In genomic region chr6:134171235-134171634, GRCm38 (mm10) we compare ENCODE assay signal across 13 mouse cellular contexts.
A peak's percentile ranks its signal among the peaks of the same experiment; 100 is the strongest.
DNase-seq lines count a peak whose midpoint lies in the region; ATAC-seq lines count a peak whose summit lies in the region.
"Had no signal": no experiment of that assay in that cellular context is flagged by ENCODE, and none has a peak within 500 bp of the region (broad histone marks: within the 10 kb centered on the region; RNA-seq: fewer than 3 reads in every experiment).

No protein-coding gene starts in this region.

- H3K4me2 ChIP-seq in limb, embryonic 12.5 days: no peak overlapping the region
- H3K4me2 ChIP-seq in heart, embryonic 16.5 days (ENCODE audit: low read depth, low read length): no peak overlapping the region
- H3K4me2 ChIP-seq: limb, embryonic 13.5 days; neural tube, embryonic 13.5 days had no signal

- peaks cover 72% of the 10 kb centered on the region for H3K4me1 ChIP-seq in heart, embryonic 10.5 days
- peaks cover 45% of the 10 kb centered on the region for H3K4me1 ChIP-seq in limb, embryonic 12.5 days (replicated peaks)
- peaks cover 32% of the 10 kb centered on the region for H3K4me1 ChIP-seq in limb, embryonic 10.5 days
- peaks cover 57% of the 10 kb centered on the region for H3K4me1 ChIP-seq in heart, embryonic 16.5 days (ENCODE audit: control insufficient read depth, insufficient read depth, low read length)

- 0 out of 2 replicates have a peak, but pooled peaks have one; percentile 27 for ATAC-seq in limb, embryonic 12.5 days (ENCODE audit: insufficient number of reproducible peaks, insufficient read depth, low FRiP score, low TSS enrichment, low read depth)
- no peak for ATAC-seq in heart, embryonic 16.5 days (replicated peaks; ENCODE audit: extremely low read depth, insufficient read depth, low FRiP score)
- ATAC-seq in megakaryocyte-erythroid progenitor cell, adult 5-6 weeks (replicated peaks; ENCODE audit: low FRiP score, low TSS enrichment, poor library complexity, severe bottlenecking): peak; percentile 49
- ATAC-seq: midbrain, embryonic 16.5 days had no signal

- H3K27ac ChIP-seq in heart, embryonic 10.5 days: peak overlapping the region; percentile 72; the same call in 1 of the 2 replicates
- no peak overlapping the region for H3K27ac ChIP-seq in limb, embryonic 12.5 days
- no peak overlapping the region; the same call in 1 of the 2 replicates for H3K27ac ChIP-seq in limb, embryonic 10.5 days
- H3K27ac ChIP-seq in heart, embryonic 16.5 days (ENCODE audit: low read length): peak overlapping the region; percentile 68; the same call in 1 of the 2 replicates
- H3K27ac ChIP-seq: kidney, postnatal 0 days; limb, embryonic 13.5 days; neural tube, embryonic 13.5 days had no signal

- H3K36me3 ChIP-seq in heart, embryonic 10.5 days: no peaks in the 10 kb centered on the region; the same call in 1 of the 2 replicates
- no peaks in the 10 kb centered on the region for H3K36me3 ChIP-seq in limb, embryonic 12.5 days
- H3K36me3 ChIP-seq in limb, embryonic 10.5 days: no peaks in the 10 kb centered on the region
- H3K36me3 ChIP-seq in heart, embryonic 16.5 days (ENCODE audit: control insufficient read depth, insufficient read depth): no peaks in the 10 kb centered on the region
- H3K36me3 ChIP-seq: neural tube, embryonic 13.5 days had no signal

- H3K4me3 ChIP-seq in heart, embryonic 10.5 days: no peak overlapping the region
- H3K4me3 ChIP-seq in limb, embryonic 12.5 days (replicated peaks): no peak overlapping the region
- H3K4me3 ChIP-seq in limb, embryonic 10.5 days: no peak overlapping the region
- no peak overlapping the region for H3K4me3 ChIP-seq in heart, embryonic 16.5 days (ENCODE audit: low read length)
- H3K4me3 ChIP-seq: embryonic facial prominence, embryonic 10.5 days; limb, embryonic 13.5 days; neural tube, embryonic 13.5 days had no signal

- H3K27me3 ChIP-seq in heart, embryonic 10.5 days (ENCODE audit: insufficient read depth, poor library complexity, severe bottlenecking): no peaks in the 10 kb centered on the region
- no peaks in the 10 kb centered on the region for H3K27me3 ChIP-seq in limb, embryonic 12.5 days
- no peaks in the 10 kb centered on the region for H3K27me3 ChIP-seq in limb, embryonic 10.5 days (ENCODE audit: low read depth, poor library complexity, severe bottlenecking)
- H3K27me3 ChIP-seq in heart, embryonic 16.5 days (ENCODE audit: control insufficient read depth, insufficient read depth, low read length): no peaks in the 10 kb centered on the region
- H3K27me3 ChIP-seq: limb, embryonic 13.5 days; neural tube, embryonic 13.5 days had no signal

- WGBS in heart, embryonic 10.5 days: 20% methylated on average over 1 of the region's 1 CpGs
- WGBS in limb, embryonic 12.5 days: 43% methylated on average over 1 of the region's 1 CpGs
- WGBS in limb, embryonic 10.5 days: 48% methylated on average over 1 of the region's 1 CpGs
- 28% methylated on average over 1 of the region's 1 CpGs for WGBS in heart, embryonic 16.5 days

- no peak for DNase-seq in heart, embryonic 10.5 days (ENCODE audit: low spot score)
- no peak for DNase-seq in heart, postnatal 4 days
- DNase-seq in limb, embryonic 10.5 days (ENCODE audit: low spot score): no peak
- DNase-seq in embryo, embryonic 9.5 days (ENCODE audit: extremely low spot score): no peak
- DNase-seq in layer of hippocampus, adult 11-12 months (ENCODE audit: low spot score): no peak

- no peaks in the 10 kb centered on the region for H3K9me3 ChIP-seq in heart, embryonic 10.5 days
- no peaks in the 10 kb centered on the region for H3K9me3 ChIP-seq in limb, embryonic 12.5 days
- H3K9me3 ChIP-seq in limb, embryonic 10.5 days (replicated peaks): no peaks in the 10 kb centered on the region
- H3K9me3 ChIP-seq in heart, embryonic 16.5 days (replicated peaks; ENCODE audit: control insufficient read depth, low read length): no peaks in the 10 kb centered on the region
- H3K9me3 ChIP-seq: embryonic facial prominence, embryonic 10.5 days; limb, embryonic 13.5 days; neural tube, embryonic 13.5 days had no signal

- no peak overlapping the region for H3K9ac ChIP-seq in limb, embryonic 12.5 days (replicated peaks)
- no peak overlapping the region for H3K9ac ChIP-seq in heart, embryonic 16.5 days (ENCODE audit: low read length)
- H3K9ac ChIP-seq: limb, embryonic 13.5 days; neural tube, embryonic 13.5 days had no signal

Comparison
In these comparisons a context has a peak if more than half of its experiments do, and no peak if none do; other contexts are left out.
1. H3K27ac ChIP-seq: peak in heart, embryonic 10.5 days (single experiment) and heart, embryonic 16.5 days (single experiment); none in limb, embryonic 12.5 days (single experiment) and limb, embryonic 10.5 days (single experiment).